Mouse (Mus musculus): ENCODE measurements around the gene Dnajc25. TPM values are rescaled to one million over a fixed set of nuclear protein-coding genes. Genes with fewer than 3 reads are reported as not detected.

Dnajc25 gene
- total and polyA plus RNA-seq, 2 experiments from 2014 or later: 5.3 to 12.4 TPM

- Histone ChIP-seq H3K9me3 (replicated peaks; ENCODE audit: control insufficient read depth, low read length) (no peaks in the 10 kb centered on the region), H3K27ac (ENCODE audit: low read depth) (no peak overlapping the region), H3K27me3 (ENCODE audit: control insufficient read depth, insufficient read depth, low read length) (no peaks in the 10 kb centered on the region), H3K4me3 (ENCODE audit: low read depth, low read length) (no peak overlapping the region), H3K4me1 (ENCODE audit: control insufficient read depth, insufficient read depth) (no peaks in the 10 kb centered on the region), H3K4me2 (ENCODE audit: low read depth, low read length) (no peak overlapping the region), H3K9ac (replicated peaks; ENCODE audit: low read depth, low read length) (no peak overlapping the region), H3K36me3 (replicated peaks; ENCODE audit: control insufficient read depth, insufficient read depth, low read length) (no peaks in the 10 kb centered on the region)
- ATAC-seq (ENCODE audit: insufficient read depth, low read depth) (no peak), DNase-seq (ENCODE audit: low spot score) (no peak)
- TF ChIP-seq EP300 (IDR thresholded peaks at IDR 0.05; ENCODE audit: low read depth): no peak
- TF ChIP-seq CTCF (IDR thresholded peaks at IDR 0.05; ENCODE audit: low read depth): no peak
- WGBS: 82% methylated on average over 4 of the region's 4 CpGs
Observed at GRCm38 (mm10) chr4:58970678-58971077, 24.2 kb upstream of the Dnajc25 start.

- H3K4me3 ChIP-seq (ENCODE audit: low read depth, low read length): no peak overlapping the region
- no peak for DNase-seq (ENCODE audit: low spot score)
- H3K36me3 ChIP-seq (replicated peaks; ENCODE audit: control insufficient read depth, insufficient read depth, low read length): 0 out of 2 replicates have a peak, but pooled peaks cover 5% of the 10 kb centered on the region
- H3K4me1 ChIP-seq (ENCODE audit: control insufficient read depth, insufficient read depth): no peaks in the 10 kb centered on the region
- no peaks in the 10 kb centered on the region for H3K9me3 ChIP-seq (replicated peaks; ENCODE audit: control insufficient read depth, low read length)
- H3K27ac ChIP-seq (ENCODE audit: low read depth): no peak overlapping the region
- TF ChIP-seq EP300 (IDR thresholded peaks at IDR 0.05; ENCODE audit: low read depth): no peak
- TF ChIP-seq CTCF (IDR thresholded peaks at IDR 0.05; ENCODE audit: low read depth): no peak
- no peaks in the 10 kb centered on the region for H3K27me3 ChIP-seq (ENCODE audit: control insufficient read depth, insufficient read depth, low read length)
- WGBS: 83% methylated on average over 5 of the region's 5 CpGs
- H3K9ac ChIP-seq (replicated peaks; ENCODE audit: low read depth, low read length): no peak overlapping the region
- H3K4me2 ChIP-seq (ENCODE audit: low read depth, low read length): no peak overlapping the region
- ATAC-seq (ENCODE audit: insufficient read depth, low read depth): no peak
Observed at GRCm38 (mm10) chr4:58975711-58976110, 19.2 kb upstream of the Dnajc25 start.

- 0 out of 2 replicates have a peak, but pooled peaks cover 5% of the 10 kb centered on the region for H3K36me3 ChIP-seq (replicated peaks; ENCODE audit: control insufficient read depth, insufficient read depth, low read length)
- no peak overlapping the region for H3K9ac ChIP-seq (replicated peaks; ENCODE audit: low read depth, low read length)
- H3K4me3 ChIP-seq (ENCODE audit: low read depth, low read length): no peak overlapping the region
- H3K27me3 ChIP-seq (ENCODE audit: control insufficient read depth, insufficient read depth, low read length): no peaks in the 10 kb centered on the region
- no peak for DNase-seq (ENCODE audit: low spot score)
- no peak overlapping the region for H3K4me2 ChIP-seq (ENCODE audit: low read depth, low read length)
- no peaks in the 10 kb centered on the region for H3K9me3 ChIP-seq (replicated peaks; ENCODE audit: control insufficient read depth, low read length)
- no peak for ATAC-seq (ENCODE audit: insufficient read depth, low read depth)
- TF ChIP-seq EP300 (IDR thresholded peaks at IDR 0.05; ENCODE audit: low read depth): no peak
- no peaks in the 10 kb centered on the region for H3K4me1 ChIP-seq (ENCODE audit: control insufficient read depth, insufficient read depth)
- no peak overlapping the region for H3K27ac ChIP-seq (ENCODE audit: low read depth)
- WGBS: 79% methylated on average over 6 of the region's 6 CpGs
Observed at GRCm38 (mm10) chr4:58981421-58981820, 13.4 kb upstream of the Dnajc25 start.

- H3K27me3 ChIP-seq (ENCODE audit: control insufficient read depth, insufficient read depth, low read length): no peaks in the 10 kb centered on the region
- ATAC-seq (ENCODE audit: insufficient read depth, low read depth) (no peak), DNase-seq (ENCODE audit: low spot score) (no peak)
- 0 out of 2 replicates have a peak, but pooled peaks cover 5% of the 10 kb centered on the region for H3K36me3 ChIP-seq (replicated peaks; ENCODE audit: control insufficient read depth, insufficient read depth, low read length)
- H3K27ac ChIP-seq (ENCODE audit: low read depth): no peak overlapping the region
- H3K4me3 ChIP-seq (ENCODE audit: low read depth, low read length): no peak overlapping the region
- H3K4me1 ChIP-seq (ENCODE audit: control insufficient read depth, insufficient read depth): peaks cover 3% of the 10 kb centered on the region; the same call in 1 of the 2 replicates
- TF ChIP-seq CTCF (IDR thresholded peaks at IDR 0.05; ENCODE audit: low read depth): no peak
- TF ChIP-seq EP300 (IDR thresholded peaks at IDR 0.05; ENCODE audit: low read depth): no peak
- H3K9ac ChIP-seq (replicated peaks; ENCODE audit: low read depth, low read length): no peak overlapping the region
- no peaks in the 10 kb centered on the region for H3K9me3 ChIP-seq (replicated peaks; ENCODE audit: control insufficient read depth, low read length)
- 72% methylated on average over 8 of the region's 8 CpGs for WGBS
- H3K4me2 ChIP-seq (ENCODE audit: low read depth, low read length): no peak overlapping the region
Observed at GRCm38 (mm10) chr4:58982806-58983205, 12.1 kb upstream of the Dnajc25 start.

GRCm38 (mm10) chr4:58985157-58985648, 9.7 kb upstream of the Dnajc25 start:
- H3K4me2 ChIP-seq (ENCODE audit: low read depth, low read length): no peak overlapping the region
- DNase-seq (ENCODE audit: low spot score): peak; percentile 36

More at GRCm38 (mm10) chr4:58985157-58985648, 9.7 kb upstream of the Dnajc25 start:
- Histone ChIP-seq H3K4me1 (ENCODE audit: control insufficient read depth, insufficient read depth) (peaks cover 3% of the 10 kb centered on the region; the same call in 1 of the 2 replicates), H3K4me3 (ENCODE audit: low read depth, low read length) (no peak overlapping the region), H3K27me3 (ENCODE audit: control insufficient read depth, insufficient read depth, low read length) (no peaks in the 10 kb centered on the region), H3K9ac (replicated peaks; ENCODE audit: low read depth, low read length) (no peak overlapping the region), H3K36me3 (replicated peaks; ENCODE audit: control insufficient read depth, insufficient read depth, low read length) (no peaks in the 10 kb centered on the region), H3K9me3 (replicated peaks; ENCODE audit: control insufficient read depth, low read length) (no peaks in the 10 kb centered on the region), H3K27ac (ENCODE audit: low read depth) (no peak overlapping the region)
- peak; percentile 79 for TF ChIP-seq CTCF (IDR thresholded peaks at IDR 0.05; ENCODE audit: low read depth)
- TF ChIP-seq EP300 (IDR thresholded peaks at IDR 0.05; ENCODE audit: low read depth): no peak
- no peak for ATAC-seq (ENCODE audit: insufficient read depth, low read depth)
- WGBS: 15% methylated on average over 7 of the region's 7 CpGs
